Mouse (Mus musculus): Measurements from ENCODE around the gene Rab40c.

The Rab40c gene

DNA sequence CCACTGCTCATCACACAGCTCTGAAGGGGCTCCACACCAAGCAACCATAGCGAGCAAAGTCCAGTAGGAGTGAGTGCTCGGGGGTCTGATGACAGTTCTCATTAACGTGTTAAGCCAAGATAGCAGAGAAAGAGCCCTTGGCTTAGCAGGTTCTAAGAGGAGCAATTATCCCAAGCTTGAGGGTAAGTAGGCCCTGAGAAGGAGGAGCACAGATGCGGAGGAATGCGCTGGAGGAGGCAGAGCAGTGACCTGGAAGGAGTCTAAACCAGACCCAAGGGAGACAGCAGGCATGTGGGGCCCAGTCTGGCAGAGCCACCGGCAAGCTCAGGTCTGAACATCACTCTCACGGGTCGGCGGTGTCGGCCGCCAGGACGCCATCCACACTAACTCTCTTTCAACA, 23.6 kb downstream of the Rab40c start:
- DNase-seq (ENCODE audit: low spot score): no peak

DNA sequence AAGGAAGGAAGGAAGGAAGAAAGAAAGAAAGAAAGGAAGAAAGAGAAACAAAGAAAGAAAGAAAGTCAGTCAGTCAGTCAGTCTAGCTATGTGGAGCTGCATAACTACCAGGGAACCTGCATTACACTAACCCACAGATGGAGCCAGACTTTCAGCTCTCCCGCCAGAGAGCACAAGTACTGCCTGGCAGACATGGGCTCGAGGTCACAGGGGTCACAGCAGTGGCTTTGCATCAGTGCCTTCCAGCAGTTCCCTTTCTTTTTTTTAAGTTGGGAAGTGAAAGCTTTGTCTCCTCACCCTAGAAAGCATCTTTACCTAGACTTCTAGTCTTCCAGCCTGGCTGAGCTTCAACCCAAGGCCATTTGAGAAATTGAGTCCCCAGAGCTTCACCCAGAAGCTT, 24.1 kb downstream of the Rab40c start:
- DNase-seq (ENCODE audit: low spot score): no peak

GRCm38 (mm10) chr17:25893975-25894617, 25.4 kb downstream of the Rab40c start:
- peak; percentile 29 for DNase-seq (ENCODE audit: low spot score)

DNA sequence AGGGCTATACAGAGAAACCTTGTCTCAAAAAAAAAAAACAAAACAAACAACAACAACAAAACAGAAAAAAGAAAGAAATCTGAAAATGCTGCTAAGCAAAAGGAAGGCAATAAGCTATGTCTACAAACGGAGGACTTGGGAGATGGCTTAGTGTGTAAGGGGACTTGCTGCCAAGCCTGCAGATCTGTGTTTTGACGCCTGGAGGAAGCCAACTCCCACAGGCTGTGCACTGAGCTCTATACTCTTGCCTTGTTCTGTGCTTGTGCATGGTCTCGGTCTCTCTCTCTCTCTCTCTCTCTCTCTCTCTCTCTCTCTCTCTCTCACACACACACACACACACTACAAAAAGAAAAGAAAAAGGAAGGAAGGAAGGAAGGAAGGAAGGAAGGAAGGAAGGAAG, 30.7 kb downstream of the Rab40c start:
- no peak for DNase-seq (ENCODE audit: low spot score)

DNA sequence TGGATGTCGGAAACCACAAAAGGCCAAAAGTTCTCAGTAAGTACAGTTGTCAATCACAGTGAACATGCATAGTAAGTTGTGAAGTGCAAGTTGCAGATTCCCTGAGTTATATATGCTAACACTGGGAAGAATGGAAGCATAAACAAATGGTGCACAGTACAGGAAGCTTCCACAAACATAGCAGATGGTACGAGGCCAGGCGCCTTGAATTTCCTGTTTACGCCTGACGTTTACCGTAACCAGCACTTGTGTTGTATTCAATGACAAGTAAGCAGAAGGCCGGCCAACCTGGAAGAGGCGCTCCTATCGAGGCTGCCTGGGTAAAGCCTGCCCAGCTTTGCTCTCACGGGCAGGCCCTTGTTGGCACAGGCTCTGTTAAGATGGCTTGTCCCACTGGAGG, 32.1 kb downstream of the Rab40c start:
- DNase-seq (ENCODE audit: low spot score): no peak

DNA sequence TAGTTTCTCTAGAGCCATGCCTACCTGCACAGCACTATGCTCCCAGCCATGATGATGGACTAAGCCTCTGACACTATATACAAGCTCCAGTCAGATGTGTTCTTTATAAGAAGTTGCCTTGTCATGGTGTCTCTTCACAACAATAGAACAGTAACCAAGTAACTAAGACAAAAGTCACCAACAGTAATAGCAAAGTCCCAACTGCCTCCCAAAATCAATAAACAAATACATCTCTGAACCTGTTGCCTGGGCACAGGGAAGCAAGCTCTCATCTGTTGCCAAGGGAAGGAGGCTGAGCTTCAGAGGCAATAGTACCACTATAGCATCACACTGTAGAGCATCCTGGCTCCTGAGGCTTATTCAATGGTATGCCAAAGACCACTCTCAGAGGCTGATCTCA, 32.7 kb downstream of the Rab40c start:
- no peak for DNase-seq (ENCODE audit: low spot score)

- DNase-seq (ENCODE audit: low spot score): no peak
These were observed 33.9 kb downstream of the Rab40c start for GRCm38 (mm10) chr17:25885636-25886035.

- no peak for DNase-seq (ENCODE audit: low spot score)
These were observed 35.7 kb downstream of the Rab40c start for GRCm38 (mm10) chr17:25883824-25884223.

DNA sequence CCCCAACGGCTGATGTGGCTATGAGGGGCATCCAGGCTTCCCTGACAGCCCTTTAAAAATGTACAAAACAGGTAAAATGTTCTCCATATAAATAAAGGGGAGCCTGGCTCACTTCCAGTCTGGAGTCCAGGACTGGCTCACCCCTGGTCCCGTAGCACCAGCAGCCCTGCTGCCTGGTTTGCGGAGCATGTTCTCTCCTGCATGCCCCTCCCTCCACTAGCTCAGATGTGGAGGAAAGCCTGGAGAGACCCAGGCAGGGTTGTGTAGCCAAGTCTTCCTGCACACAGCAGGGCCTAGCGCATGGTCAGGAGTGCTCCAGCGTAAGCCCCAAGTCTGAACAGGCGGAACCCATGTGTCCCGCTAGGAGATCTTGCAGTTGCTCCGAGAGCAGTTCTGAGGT, 36.3 kb downstream of the Rab40c start:
- no peak for DNase-seq (ENCODE audit: low spot score)

- no peak for DNase-seq (ENCODE audit: low spot score)
These were observed 37.2 kb downstream of the Rab40c start for GRCm38 (mm10) chr17:25882306-25882705.

- DNase-seq (ENCODE audit: low spot score): no peak
These were observed 37.8 kb downstream of the Rab40c start for GRCm38 (mm10) chr17:25881691-25882090.

GRCm38 (mm10) chr17:25880913-25881641, 38.5 kb downstream of the Rab40c start:
- no peak for DNase-seq (ENCODE audit: low spot score)

- no peak for DNase-seq (ENCODE audit: low spot score)
These were observed 39.2 kb downstream of the Rab40c start, which contains the start of gene Wfikkn1 for GRCm38 (mm10) chr17:25880196-25880910. TSS of gene Wfikkn1 (minus strand) at chr17:25880858.

DNA sequence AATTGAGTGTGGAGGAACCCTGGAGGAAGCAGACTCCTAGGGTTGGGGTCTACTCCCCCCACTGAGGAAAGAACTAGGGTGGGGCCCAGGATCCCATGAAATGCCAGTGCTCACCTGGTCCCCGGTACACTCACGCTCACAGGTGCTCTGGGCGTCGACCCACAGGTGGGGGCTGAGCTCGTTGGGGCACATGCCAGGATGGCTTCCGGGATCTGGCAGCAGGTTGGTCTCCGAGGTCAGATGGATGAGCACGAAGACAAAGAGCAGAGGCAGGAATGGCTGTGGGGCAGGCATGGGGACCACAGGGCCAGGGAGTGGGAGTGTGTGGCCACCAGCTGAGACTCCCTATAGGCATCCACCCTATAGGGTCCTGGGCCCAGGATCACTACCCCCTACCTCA, 39.8 kb downstream of the Rab40c start:
- DNase-seq (ENCODE audit: low spot score): no peak

DNA sequence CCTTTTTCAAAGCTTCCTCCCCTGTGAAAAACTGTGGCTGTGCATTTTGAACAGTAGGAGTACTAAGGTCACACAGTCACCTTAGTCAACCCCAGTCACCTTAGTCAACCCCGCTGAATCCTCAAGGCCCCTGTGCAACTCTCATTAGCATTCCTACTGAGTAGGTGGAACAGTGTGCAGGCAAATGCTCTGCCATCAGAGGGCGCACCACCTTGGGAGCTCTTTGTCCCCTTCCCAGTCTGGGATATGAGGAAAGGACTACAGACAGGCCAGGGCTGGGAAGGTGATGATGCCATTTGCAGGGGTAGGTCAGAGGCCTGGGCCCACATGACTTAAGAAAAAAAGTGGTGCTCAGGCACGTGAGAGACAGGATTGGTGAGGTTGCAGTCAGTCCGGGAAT, 40.3 kb downstream of the Rab40c start:
- DNase-seq (ENCODE audit: low spot score): no peak

DNA sequence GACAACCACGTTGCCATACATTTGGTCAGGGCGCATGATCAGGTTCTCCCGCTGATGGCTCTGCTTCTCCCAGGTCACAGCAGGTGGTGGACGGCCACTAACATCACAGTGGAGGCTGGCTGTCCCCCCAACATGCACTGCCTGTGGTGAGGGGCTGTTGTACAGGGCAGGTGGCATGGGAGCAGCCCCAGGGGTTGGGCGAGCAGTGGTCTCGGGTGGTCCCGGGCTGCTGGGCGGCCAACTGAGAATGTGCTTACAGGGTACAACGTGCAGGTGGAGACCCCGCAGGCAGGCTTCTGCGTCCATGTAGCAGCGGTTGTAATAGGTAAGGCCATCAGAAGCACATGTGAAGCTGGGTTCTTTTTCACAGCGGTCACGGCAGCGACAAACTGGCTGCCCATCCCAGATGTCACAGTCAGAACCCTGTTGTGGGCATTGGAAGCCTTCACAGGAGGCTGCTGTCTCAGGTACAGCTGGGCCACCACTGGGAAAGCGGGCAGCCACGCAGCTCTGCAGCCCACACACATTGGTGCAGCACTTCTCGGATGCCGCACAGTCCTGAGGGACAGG, 40.8 kb downstream of the Rab40c start:
- no peak for DNase-seq (ENCODE audit: low spot score)

GRCm38 (mm10) chr17:25877741-25878610, 41.6 kb downstream of the Rab40c start:
- no peak for DNase-seq (ENCODE audit: low spot score)

- no peak for DNase-seq (ENCODE audit: low spot score)
These were observed 42.5 kb downstream of the Rab40c start for GRCm38 (mm10) chr17:25877025-25877424.

GRCm38 (mm10) chr17:25876347-25876915, 43.1 kb downstream of the Rab40c start:
- DNase-seq (ENCODE audit: low spot score): no peak

- peak; percentile 80 for DNase-seq (ENCODE audit: low spot score)
These were observed 44.1 kb downstream of the Rab40c start for GRCm38 (mm10) chr17:25875171-25876136.
